Mouse (Mus musculus) forelimb bud, embryonic 11.5 days (tissue): ENCODE results near the gene Rnf227.

Experiments used
- DNase-seq: peaks from one replicate; pipeline ENCODE4 v3.0.0-alpha.2; 2012; ENCODE audit warnings: low read depth, low spot score

The Rnf227 gene

GRCm38 (mm10) chr11:69370817-69371215 is 30.6 kb downstream of the Rnf227 start:
- DNase-seq: no peak

GRCm38 (mm10) chr11:69371601-69372000 is 31.3 kb downstream of the Rnf227 start:
- no peak for DNase-seq

- no peak for DNase-seq
These were observed 32.0 kb downstream of the Rnf227 start for GRCm38 (mm10) chr11:69372056-69372779.

DNA sequence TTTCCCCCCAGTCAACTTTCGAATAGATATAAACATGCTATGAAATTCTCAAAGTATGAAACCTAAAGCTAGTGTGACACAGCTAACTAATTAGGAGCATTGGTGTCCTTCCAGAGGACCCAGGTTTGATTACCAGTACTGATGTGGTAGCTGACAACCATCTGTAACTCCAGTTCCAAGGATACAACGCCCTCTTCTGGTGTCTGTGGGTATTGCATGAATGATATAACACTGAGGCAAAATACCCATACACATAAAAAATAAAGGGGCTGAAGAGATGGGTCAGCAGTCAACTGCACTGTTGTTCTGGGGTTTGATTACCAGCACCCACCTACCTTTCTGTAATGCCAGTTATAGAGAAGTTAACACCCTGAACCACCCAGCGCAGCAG is 32.5 kb downstream of the Rnf227 start:
- DNase-seq: no peak

DNA sequence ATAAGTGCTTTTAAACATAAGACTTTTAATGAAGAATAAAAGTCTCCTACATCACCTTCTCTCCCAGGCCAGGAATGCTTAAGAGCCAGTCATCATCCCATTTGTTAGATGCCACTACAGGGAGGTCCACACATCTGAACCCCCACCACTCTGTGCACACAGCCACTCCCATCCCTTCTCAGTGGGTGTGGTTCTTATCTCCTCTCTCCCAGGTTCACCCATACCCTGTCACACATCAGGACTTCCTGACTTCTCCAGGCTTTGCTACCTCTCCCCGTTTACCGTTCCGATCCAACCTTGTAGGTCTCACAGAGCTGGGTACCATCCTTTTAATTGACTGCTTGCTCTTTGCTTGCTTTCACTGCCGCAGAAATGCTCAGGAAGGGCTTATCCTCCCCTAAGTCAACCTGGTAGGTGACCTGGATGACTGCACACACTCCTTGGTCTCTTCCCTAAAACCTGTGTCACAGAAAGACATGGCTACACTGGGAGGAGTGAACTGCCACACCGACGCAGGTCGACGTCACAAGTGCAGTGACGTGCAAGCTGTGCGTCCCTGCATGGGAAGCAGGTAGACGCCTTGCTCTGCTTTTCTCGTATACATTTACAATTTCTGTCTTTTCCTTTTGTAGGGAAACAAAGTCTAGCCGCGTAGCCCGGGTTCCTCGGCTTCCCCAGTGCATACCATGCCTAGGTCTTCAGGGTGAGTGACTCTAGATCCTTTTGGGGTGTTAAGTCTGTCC is 33.1 kb downstream of the Rnf227 start:
- no peak for DNase-seq

GRCm38 (mm10) chr11:69375646-69376045 is 35.4 kb downstream of the Rnf227 start:
- DNase-seq: no peak

GRCm38 (mm10) chr11:69377766-69378165 is 37.5 kb downstream of the Rnf227 start:
- no peak for DNase-seq

DNA sequence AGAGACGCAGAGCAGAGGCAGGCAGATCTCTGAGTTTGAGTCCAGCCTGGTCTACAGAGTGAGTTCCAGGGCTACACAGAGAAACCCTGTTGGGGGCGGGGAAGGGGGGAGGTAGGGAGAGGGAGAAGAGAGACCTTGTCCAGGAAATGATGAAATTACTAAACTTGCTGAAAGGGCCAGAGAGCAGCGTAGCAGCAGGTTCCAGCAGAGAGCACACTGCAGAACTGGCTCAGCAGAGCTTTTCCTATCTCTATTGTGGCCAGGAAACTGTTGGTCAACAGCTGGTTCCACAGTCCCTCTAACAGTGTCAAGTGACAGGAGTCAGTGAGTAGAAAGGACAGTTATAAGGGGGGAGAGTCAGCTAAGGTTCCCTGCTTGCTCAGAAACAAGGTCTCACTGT is 39.3 kb downstream of the Rnf227 start:
- no peak for DNase-seq

DNA sequence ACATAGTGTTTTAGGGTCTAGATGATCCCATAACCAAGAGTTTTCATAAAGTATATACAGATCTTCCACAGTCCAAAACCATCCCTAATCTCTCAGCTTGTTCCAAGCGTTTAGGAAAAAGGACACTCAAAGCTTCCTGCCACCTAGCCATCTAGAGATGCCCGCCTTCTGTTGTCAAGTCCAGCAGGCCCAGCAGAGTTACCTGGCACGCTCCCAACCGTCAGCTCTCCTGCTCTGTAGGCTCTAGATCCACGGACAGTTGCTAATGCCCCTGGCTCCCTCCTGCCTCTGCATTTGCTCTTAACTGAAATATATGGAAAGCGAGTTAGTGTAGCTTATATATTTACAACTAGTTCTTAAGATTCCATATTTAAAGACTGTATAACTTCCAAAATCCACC is 41.1 kb downstream of the Rnf227 start:
- DNase-seq: no peak

DNA sequence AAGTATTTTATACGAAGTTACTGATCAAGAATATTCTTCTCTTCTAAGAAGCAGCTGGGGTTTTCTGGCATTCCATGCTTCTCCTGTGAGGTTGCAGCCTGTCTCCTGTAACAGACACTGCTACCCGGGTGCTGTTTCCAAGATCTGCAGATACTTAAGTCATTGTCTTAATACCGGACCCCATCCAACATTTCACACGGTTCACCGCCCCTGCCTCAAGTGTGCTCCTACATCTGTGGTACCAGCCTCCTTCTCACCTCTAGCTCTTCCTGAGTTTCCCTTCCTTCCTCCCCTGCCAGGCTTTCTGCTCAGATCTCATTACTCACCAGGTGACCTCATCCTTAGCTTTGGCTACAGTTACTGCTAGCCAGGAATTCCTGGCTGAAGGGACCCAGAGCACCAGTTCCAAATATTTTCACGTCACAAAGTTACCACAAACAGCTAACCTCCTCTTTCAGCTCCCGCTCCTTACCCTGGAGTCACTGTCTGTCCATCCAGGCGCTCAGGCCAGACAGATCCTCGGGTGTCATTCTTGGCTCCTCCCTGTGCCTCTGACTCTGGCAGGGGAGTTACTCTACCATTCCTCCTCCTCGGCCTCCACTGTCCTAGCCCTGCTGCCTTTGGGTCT is 42.3 kb downstream of the Rnf227 start:
- no peak for DNase-seq

- no peak for DNase-seq
These were observed 44.7 kb downstream of the Rnf227 start for GRCm38 (mm10) chr11:69384979-69385378.

DNA sequence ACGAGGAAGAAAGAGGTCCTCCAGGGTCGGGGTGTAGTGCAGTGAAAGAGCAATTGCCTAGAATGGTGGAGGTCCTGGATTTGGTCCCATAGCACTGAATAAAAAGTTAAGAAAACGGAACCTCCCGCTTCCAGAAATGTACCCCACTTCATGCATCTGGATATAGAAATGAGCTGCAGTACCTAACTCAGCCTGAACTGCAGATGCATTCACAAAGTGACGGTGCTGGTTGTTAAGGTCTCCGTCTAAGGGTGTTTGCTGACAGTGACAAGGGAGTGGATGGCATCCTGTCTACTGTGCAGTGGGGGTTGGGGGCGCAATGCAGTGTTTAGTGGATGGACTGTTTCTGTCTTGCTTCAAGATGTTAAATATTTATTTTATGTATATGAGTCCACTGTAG is 46.5 kb downstream of the Rnf227 start:
- no peak for DNase-seq

DNA sequence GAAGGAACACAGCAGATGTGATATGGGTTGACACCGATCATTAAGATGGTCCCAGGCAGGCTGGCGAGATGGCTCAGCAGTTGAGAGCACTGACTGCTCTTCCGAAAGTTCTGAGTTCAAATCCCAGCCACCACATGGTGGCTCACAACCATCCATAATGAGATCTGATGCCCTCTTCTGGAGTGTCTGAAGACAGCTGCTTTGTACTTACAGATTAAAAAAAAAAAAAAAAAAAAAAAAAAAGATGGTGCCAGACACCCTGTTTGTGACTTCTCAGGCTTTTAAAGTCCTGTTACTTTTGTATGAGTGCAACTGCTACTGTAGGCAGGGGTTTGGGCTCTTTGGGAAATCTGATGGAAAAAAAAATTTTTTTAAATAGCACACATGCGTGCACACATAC is 48.4 kb downstream of the Rnf227 start:
- DNase-seq: no peak

GRCm38 (mm10) chr11:69389531-69390399 is 49.5 kb downstream of the Rnf227 start:
- no peak for DNase-seq

- DNase-seq: peak; percentile 84
These were observed 50.3 kb downstream of the Rnf227 start for GRCm38 (mm10) chr11:69390400-69391034.
